ENCODE assay signal across 23 mouse cellular contexts in the genomic region with DNA sequence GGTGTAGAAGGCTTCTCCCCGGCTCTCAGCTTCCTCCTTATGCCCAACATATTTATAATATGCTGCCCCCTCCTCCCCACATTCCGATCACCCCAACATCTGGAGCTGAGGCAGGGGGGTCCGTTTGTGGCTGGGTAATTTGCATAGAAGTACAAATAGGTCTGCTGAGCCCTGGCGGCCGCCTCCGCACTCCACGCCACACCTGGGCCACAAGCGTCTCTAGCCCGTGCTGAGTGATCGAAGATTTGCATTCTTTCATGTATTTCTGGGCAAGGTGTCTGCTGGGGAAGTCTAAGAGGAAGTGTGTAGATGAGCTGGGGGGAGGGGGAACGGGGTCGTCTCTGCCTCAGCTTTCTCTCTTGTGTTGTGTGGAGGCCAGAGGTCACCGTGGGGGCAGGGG. TPM values are rescaled to one million over a fixed set of nuclear protein-coding genes. Genes with fewer than 3 reads are reported as not detected.
DNase-seq lines count a peak whose midpoint lies in the region; ATAC-seq and TF ChIP-seq lines count a peak whose summit lies in the region.
"Had no signal": no experiment of that assay in that cellular context is flagged by ENCODE, and none has a peak within 500 bp of the region (broad histone marks: within the 10 kb centered on the region; RNA-seq: fewer than 3 reads in every experiment).

No protein-coding gene starts in this region.

- H3K79me2 ChIP-seq in CH12.LX (replicated peaks; ENCODE audit: control insufficient read depth, extremely low read depth, insufficient read depth, poor library complexity, severe bottlenecking) = peaks cover 68% of the 10 kb centered on the region

- H3K9me3 ChIP-seq in CH12.LX (replicated peaks; ENCODE audit: low read length) = no peaks in the 10 kb centered on the region
- H3K9me3 ChIP-seq in forebrain, embryonic 10.5 days = no peaks in the 10 kb centered on the region
- H3K9me3 ChIP-seq: embryonic facial prominence, embryonic 15.5 days; forebrain, embryonic 13.5 days; hindbrain, embryonic 13.5 days; midbrain, embryonic 13.5 days; neural tube, embryonic 15.5 days had no signal

- H3K4me3 ChIP-seq in CH12.LX (replicated peaks in 1 of 3; ENCODE audit: low read depth in 2 of 3, low read length in 2 of 3, poor library complexity in 1 of 3) = peak overlapping the region in 1 of 3 experiments; percentile 10
- H3K4me3 ChIP-seq in forebrain, embryonic 10.5 days = no peak overlapping the region
- H3K4me3 ChIP-seq: embryonic facial prominence, embryonic 15.5 days; forebrain, embryonic 13.5 days; hindbrain, embryonic 13.5 days; midbrain, embryonic 13.5 days; neural tube, embryonic 15.5 days had no signal

- H3K4me1 ChIP-seq in CH12.LX (ENCODE audit: control insufficient read depth in 1 of 2, insufficient read depth in 2 of 2) = peaks cover 43 to 78% of the 10 kb centered on the region in 2 experiments
- H3K4me1 ChIP-seq in forebrain, embryonic 10.5 days = peaks cover 27% of the 10 kb centered on the region

- H3K27ac ChIP-seq in CH12.LX (ENCODE audit: insufficient read depth, low read depth) = peak overlapping the region; percentile 98
- no peak overlapping the region for H3K27ac ChIP-seq in forebrain, embryonic 10.5 days
- H3K27ac ChIP-seq: embryonic facial prominence, embryonic 15.5 days; forebrain, embryonic 13.5 days; hindbrain, embryonic 13.5 days; macrophage; midbrain, embryonic 13.5 days; neural tube, embryonic 15.5 days had no signal

- in situ Hi-C loops in CH12.LX (cut with MboI; ENCODE audit: low pct_ligation_motif_present, low pct_unique_long_range_greater_than_20kb, low sequenced_read_pairs) = no loop called here

- H3K4me2 ChIP-seq in CH12.LX (ENCODE audit: insufficient read depth, low read depth, poor library complexity, severe bottlenecking) = peak overlapping the region; percentile 93
- H3K4me2 ChIP-seq: embryonic facial prominence, embryonic 15.5 days; forebrain, embryonic 13.5 days; hindbrain, embryonic 13.5 days; midbrain, embryonic 13.5 days had no signal

- no peak for TF ChIP-seq CTCF in CH12.LX (conservative IDR thresholded peaks at IDR 0.05 in 1 of 2, IDR thresholded peaks at IDR 0.05 in 1 of 2; ENCODE audit: low read depth in 2 of 2, low read length in 2 of 2)

- dilution Hi-C loops in CH12.LX (cut with MboI; ENCODE audit: extremely low pct_ligation_motif_present, extremely low pct_unique_long_range_greater_than_20kb, low sequenced_read_pairs) = no loop called here

- 66% methylated on average over 13 of the region's 13 CpGs for WGBS in forebrain, embryonic 10.5 days

- peak; percentile 72 for ATAC-seq in inflammation-experienced regulatory T-cells, adult 6 months
- ATAC-seq: forebrain, embryonic 13.5 days; liver, postnatal 0 days; midbrain, embryonic 13.5 days had no signal

- no peak; the same call in 1 of the 2 replicates for TF ChIP-seq RAD21 in CH12.LX (IDR thresholded peaks at IDR 0.05; ENCODE audit: low read depth, low read length)

- H3K36me3 ChIP-seq in CH12.LX (replicated peaks in 1 of 2; ENCODE audit: control insufficient read depth in 1 of 2, insufficient read depth in 1 of 2, low read length in 1 of 2) = peaks cover 54 to 71% of the 10 kb centered on the region in 2 experiments
- H3K36me3 ChIP-seq in splenic B cell, adult 2 months (ENCODE audit: control insufficient read depth, insufficient read depth, low read length, poor library complexity, severe bottlenecking) = no peaks in the 10 kb centered on the region
- no peaks in the 10 kb centered on the region for H3K36me3 ChIP-seq in forebrain, embryonic 10.5 days (replicated peaks)
- H3K36me3 ChIP-seq: embryonic facial prominence, embryonic 15.5 days; hindbrain, embryonic 13.5 days; midbrain, embryonic 13.5 days; neural tube, embryonic 15.5 days had no signal

- TF ChIP-seq POLR2A in CH12.LX (IDR thresholded peaks at IDR 0.05; ENCODE audit: low read depth, low read length) = peak; percentile 45; the same call in 1 of the 2 replicates

- peak; percentile 91 for TF ChIP-seq EP300 in CH12.LX (IDR thresholded peaks at IDR 0.05; ENCODE audit: low read length)

- DNase-seq in A20 (ENCODE audit: low read depth, low spot score) = peak; percentile 98
- peak; percentile 92 for DNase-seq in CH12.LX (ENCODE audit: extremely low read depth)
- peak; percentile 92 for DNase-seq in splenic B cell, adult 2 months (ENCODE audit: low read depth, low spot score)
- no peak for DNase-seq in adrenal gland, postnatal 4 days (ENCODE audit: low spot score in 2 of 2)
- no peak for DNase-seq in forebrain, embryonic 10.5 days (ENCODE audit: extremely low spot score, low spot score)
- DNase-seq in urinary bladder, postnatal 14 days (ENCODE audit: low spot score) = no peak
- DNase-seq in right cerebral cortex, adult 2 months (ENCODE audit: low spot score in 2 of 2) = no peak
- DNase-seq: adrenal gland, postnatal 36 days; cerebellum, adult 9-11 months; gastrocnemius, postnatal 25 days; kidney, adult 11 months; kidney, postnatal 36 days; liver; liver, postnatal 0 days; retina, postnatal 1 day had no signal

- peak overlapping the region; percentile 38 for H3K9ac ChIP-seq in CH12.LX (ENCODE audit: insufficient read depth, low read depth)
- H3K9ac ChIP-seq: embryonic facial prominence, embryonic 15.5 days; forebrain, embryonic 13.5 days; hindbrain, embryonic 13.5 days; liver, postnatal 0 days; midbrain, embryonic 13.5 days; neural tube, embryonic 15.5 days had no signal

- no peaks in the 10 kb centered on the region for H3K27me3 ChIP-seq in CH12.LX (replicated peaks)
- no peaks in the 10 kb centered on the region for H3K27me3 ChIP-seq in splenic B cell, adult 2 months (ENCODE audit: control insufficient read depth, insufficient read depth, low read length, poor library complexity, severe bottlenecking)
- peaks cover 46% of the 10 kb centered on the region for H3K27me3 ChIP-seq in forebrain, embryonic 10.5 days (ENCODE audit: poor library complexity, severe bottlenecking)
- H3K27me3 ChIP-seq: embryonic facial prominence, embryonic 15.5 days had no signal

TF ChIP-seq in CH12.LX, 34 proteins besides CTCF, POLR2A, EP300 and RAD21 (continues in another document):
- peak; percentile 49; the same call in 1 of the 2 replicates for TF ChIP-seq MYC (IDR thresholded peaks at IDR 0.05; ENCODE audit: low read depth, low read length)
- no peak for TF ChIP-seq ZC3H11A (IDR thresholded peaks at IDR 0.05; ENCODE audit: low read depth, low read length)
- TF ChIP-seq MAFK (IDR thresholded peaks at IDR 0.05; ENCODE audit: insufficient replicate concordance, low read length) = peak; percentile 73; the same call in 1 of the 2 replicates
- no peak for TF ChIP-seq E2F4 (IDR thresholded peaks at IDR 0.05; ENCODE audit: insufficient replicate concordance, low read depth, low read length)
- no peak for TF ChIP-seq JUND (conservative IDR thresholded peaks at IDR 0.05; ENCODE audit: low read depth, low read length)
- peak; percentile 56; the same call in 1 of the 2 replicates for TF ChIP-seq NELFE (IDR thresholded peaks at IDR 0.05; ENCODE audit: low read depth, low read length)
- peak; percentile 99 for TF ChIP-seq TCF12 (IDR thresholded peaks at IDR 0.05; ENCODE audit: low read depth, low read length)
- TF ChIP-seq POLR2AphosphoS2 (IDR thresholded peaks at IDR 0.05; ENCODE audit: low read depth, low read length) = peak; percentile 92
- peak; percentile 88 for TF ChIP-seq IRF4 (IDR thresholded peaks at IDR 0.05; ENCODE audit: low read depth, low read length)
- peak; percentile 41; the same call in 1 of the 2 replicates for TF ChIP-seq TBP (conservative IDR thresholded peaks at IDR 0.05; ENCODE audit: low read depth, low read length)
- peak; percentile 48; the same call in 1 of the 2 replicates for TF ChIP-seq MAX (IDR thresholded peaks at IDR 0.05; ENCODE audit: low read length)
- TF ChIP-seq CHD2 (IDR thresholded peaks at IDR 0.05; ENCODE audit: low read length) = peak; percentile 95

RNA-seq across cellular contexts. Expression of gene Tmem161a, which starts 12.1 kb away (rescaled TPM):
- total RNA-seq in CH12.LX (2012; rRNA removed) = 54.2 and 65.0 TPM in 2 replicates
- total RNA-seq in CH12.LX (2014; rRNA removed) = 68.2 and 73.6 TPM in 2 replicates
- polyA plus RNA-seq in CH12.LX (2012; ENCODE audit: insufficient read length, low read depth) = 42.3 and 48.5 TPM in 2 replicates
- polyA plus RNA-seq in inflammation-experienced regulatory T-cells, adult 6 months (2017; shearing (Covaris generic)) = 10 to 100 TPM; 20.8 to 30.3 (median 23.3) TPM
- total RNA-seq in adrenal gland, postnatal 4 days (2021) = 10 to 100 TPM; 63.4 to 66.8 TPM
- 68.8 and 70.2 TPM in 2 replicates for polyA plus RNA-seq in forebrain, embryonic 10.5 days (2016; fragmentation: Nextera tagmentation; extraction: Ambion mirVana)

RNA-seq across cellular contexts. Expression of gene Mef2b, which starts 20.5 kb away (rescaled TPM):
- total RNA-seq in CH12.LX (2012; rRNA removed) = 194 and 232 TPM in 2 replicates
- 60.1 and 61.0 TPM in 2 replicates for total RNA-seq in CH12.LX (2014; rRNA removed)
- polyA plus RNA-seq in CH12.LX (2012; ENCODE audit: insufficient read length, low read depth) = 130 and 168 TPM in 2 replicates
- polyA plus RNA-seq in inflammation-experienced regulatory T-cells, adult 6 months (2017; shearing (Covaris generic)) = 1 to 10 TPM in 1 of 3 experiments, under 1 TPM in 2; 0.29 to 2.2 (median 0.36) TPM
- 1 to 10 TPM; 1.5 to 1.6 TPM for total RNA-seq in adrenal gland, postnatal 4 days (2021)
- polyA plus RNA-seq in forebrain, embryonic 10.5 days (2016; fragmentation: Nextera tagmentation; extraction: Ambion mirVana) = 0.71 and 0.74 TPM in 2 replicates
- total RNA-seq: layer of hippocampus, postnatal 25 days had no signal
- polyA plus RNA-seq: macrophage had no signal

RNA-seq across cellular contexts. Expression of gene Borcs8, which starts 20.7 kb away (rescaled TPM):
- total RNA-seq in CH12.LX (2012; rRNA removed) (56.4 and 63.9 TPM in 2 replicates), CH12.LX (2014; rRNA removed) (22.2 and 28.7 TPM in 2 replicates)
- 44.0 and 45.8 TPM in 2 replicates for polyA plus RNA-seq in CH12.LX (2012; ENCODE audit: insufficient read length, low read depth)
- polyA plus RNA-seq in inflammation-experienced regulatory T-cells, adult 6 months (2017; shearing (Covaris generic)) = 10 to 100 TPM; 83.2 to 86.8 (median 86.6) TPM
- 10 to 100 TPM; 55.5 to 56.4 TPM for total RNA-seq in adrenal gland, postnatal 4 days (2021)
- 38.5 and 41.6 TPM in 2 replicates for polyA plus RNA-seq in forebrain, embryonic 10.5 days (2016; fragmentation: Nextera tagmentation; extraction: Ambion mirVana)

RNA-seq across cellular contexts. Expression of gene Rfxank, which starts 21.1 kb away (rescaled TPM):
- 13.8 and 17.2 TPM in 2 replicates for total RNA-seq in CH12.LX (2012; rRNA removed)
- total RNA-seq in CH12.LX (2014; rRNA removed) = 10.5 and 13.4 TPM in 2 replicates
- 9.5 and 12.3 TPM in 2 replicates for polyA plus RNA-seq in CH12.LX (2012; ENCODE audit: insufficient read length, low read depth)
- polyA plus RNA-seq in inflammation-experienced regulatory T-cells, adult 6 months (2017; shearing (Covaris generic)) = 10 to 100 TPM; 36.6 to 71.1 (median 66.0) TPM
- 10 to 100 TPM; 15.9 to 18.9 TPM for total RNA-seq in adrenal gland, postnatal 4 days (2021)
- 17.1 and 19.2 TPM in 2 replicates for polyA plus RNA-seq in forebrain, embryonic 10.5 days (2016; fragmentation: Nextera tagmentation; extraction: Ambion mirVana)

RNA-seq across cellular contexts. Expression of gene Nr2c2ap, which starts 28.9 kb away (rescaled TPM):
- total RNA-seq in CH12.LX (2012; rRNA removed) (22.7 and 27.4 TPM in 2 replicates), CH12.LX (2014; rRNA removed) (15.6 and 16.4 TPM in 2 replicates)
- 61.3 and 71.3 TPM in 2 replicates for polyA plus RNA-seq in CH12.LX (2012; ENCODE audit: insufficient read length, low read depth)
- 10 to 100 TPM; 37.8 to 49.3 (median 40.1) TPM for polyA plus RNA-seq in inflammation-experienced regulatory T-cells, adult 6 months (2017; shearing (Covaris generic))
- total RNA-seq in adrenal gland, postnatal 4 days (2021) = 10 to 100 TPM; 23.6 to 26.0 TPM
- 35.7 and 37.9 TPM in 2 replicates for polyA plus RNA-seq in forebrain, embryonic 10.5 days (2016; fragmentation: Nextera tagmentation; extraction: Ambion mirVana)

Comparison
In these comparisons a context has a peak if more than half of its experiments do, and no peak if none do; other contexts are left out.
1. DNase-seq: peak in A20 (single experiment), CH12.LX (single experiment) and splenic B cell, adult 2 months (single experiment); none in adrenal gland, postnatal 4 days (0 of 2), forebrain, embryonic 10.5 days (single experiment), urinary bladder, postnatal 14 days (single experiment) and right cerebral cortex, adult 2 months (0 of 2).
2. RNA of gene Mef2b, which starts 20.5 kb away (polyA plus RNA-seq): 130 to 168 TPM in CH12.LX; 0.71 to 0.74 TPM in forebrain, embryonic 10.5 days and 0.29 to 2.2 TPM in inflammation-experienced regulatory T-cells, adult 6 months; every median in the first group is over 10 times any median in the second.